Mouse (Mus musculus) T-helper 2 cell (primary cell): ENCODE measurements around the gene Ebf3.

ENCODE experiments used
- in situ Hi-C: fragments of 300-600 bp; cut with MboI, MseI; formaldehyde crosslinking; loops from one replicate; pipeline ENCODE4 v1.15.1; 2025; ENCODE audit warnings: high pct_unique_total_duplicates

Gene Ebf3

DNA sequence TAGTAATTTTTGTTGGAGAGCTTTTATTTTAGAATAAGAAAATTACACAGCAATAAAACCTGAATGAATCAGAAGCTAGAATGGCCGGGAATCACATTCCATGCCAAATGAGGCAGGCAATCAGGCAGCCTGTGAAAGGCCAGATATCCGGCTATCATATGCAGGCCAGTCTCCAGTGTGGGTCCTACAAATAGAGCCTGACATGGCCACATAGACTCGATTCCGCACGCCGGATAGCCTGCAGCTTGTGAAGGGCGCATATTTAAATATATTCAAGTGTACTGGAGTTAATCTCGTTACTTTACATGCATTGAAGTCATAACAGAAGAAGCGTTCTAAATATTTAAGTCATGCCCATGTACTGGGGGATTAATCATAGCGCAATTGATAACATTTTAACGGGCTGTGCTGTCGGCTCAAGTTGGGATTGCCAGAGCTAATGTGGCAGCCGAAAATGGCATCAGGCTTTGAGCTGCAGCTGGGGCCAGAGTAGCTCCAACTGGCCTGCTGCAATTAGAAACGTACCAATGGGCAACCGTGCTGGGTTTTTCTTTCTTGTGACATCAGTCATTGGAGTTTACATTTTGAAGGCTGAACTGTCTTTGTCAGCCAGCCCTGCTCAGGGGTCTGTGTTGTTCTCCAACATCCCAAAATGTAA is 104.4 kb downstream of the Ebf3 start:
- in situ Hi-C loops: no loop called here

DNA sequence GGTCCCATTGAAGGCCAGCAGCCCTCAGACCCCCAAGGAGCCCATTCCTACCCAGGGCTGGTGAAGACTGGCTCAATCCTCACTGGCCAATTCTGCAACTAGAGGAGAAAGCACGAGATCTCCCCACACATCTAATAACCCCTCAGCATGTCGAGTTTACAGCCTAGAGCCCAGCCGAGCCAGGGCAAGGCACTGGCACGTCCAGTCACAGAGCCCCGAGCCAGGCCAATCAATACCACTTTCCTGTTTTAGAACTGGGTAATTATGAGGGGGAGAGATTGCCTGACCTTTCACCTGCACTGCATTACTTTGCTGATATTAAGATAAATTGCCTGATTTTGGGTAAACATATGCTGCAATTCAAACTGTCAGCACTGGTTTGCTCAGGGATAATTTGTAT is 105.7 kb downstream of the Ebf3 start:
- in situ Hi-C loops: no loop called here

DNA sequence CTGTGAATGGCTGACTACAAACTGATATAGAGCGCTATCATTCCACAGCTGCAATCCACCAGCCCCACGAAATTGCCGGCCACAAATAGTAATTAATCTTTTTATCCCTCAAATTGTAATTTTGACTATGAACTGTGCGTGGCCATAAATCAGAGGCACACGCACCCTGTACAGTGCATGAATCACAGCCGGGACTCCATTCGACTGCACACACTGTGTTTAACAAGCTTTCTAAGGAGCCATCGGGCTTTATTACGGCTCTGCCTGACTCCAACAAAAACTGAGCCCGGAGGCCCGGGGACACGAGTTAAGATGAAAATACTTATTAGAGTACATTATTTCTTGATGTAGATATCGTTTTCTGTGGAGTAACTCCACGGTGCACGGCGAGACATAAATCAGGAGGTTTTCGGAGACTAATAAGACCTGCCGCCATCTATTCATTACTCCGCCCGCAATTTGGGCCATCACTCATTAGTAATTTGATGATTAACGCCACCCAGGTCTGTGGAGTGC is 107.4 kb downstream of the Ebf3 start:
- in situ Hi-C loops: no loop called here

DNA sequence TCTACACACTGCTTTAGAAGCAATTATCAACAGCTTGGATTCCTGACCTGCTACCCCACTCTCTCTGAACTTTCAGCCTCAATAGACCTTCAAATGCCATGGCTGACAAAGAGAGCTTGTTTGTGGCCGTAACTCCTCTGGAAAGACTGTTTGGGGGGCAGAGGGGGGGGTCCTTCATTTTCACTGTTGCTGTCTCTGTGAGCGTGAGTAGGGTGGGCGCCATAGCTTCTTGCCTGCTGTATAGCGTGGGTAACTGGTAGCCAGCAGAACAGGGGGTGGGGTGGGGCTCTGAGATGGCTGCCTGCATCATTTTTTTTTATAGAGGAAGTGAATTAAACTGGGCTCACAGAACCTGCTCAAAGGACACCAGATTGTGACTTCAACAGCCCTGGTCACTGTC is 114.7 kb downstream of the Ebf3 start:
- in situ Hi-C loops: no loop called here

DNA sequence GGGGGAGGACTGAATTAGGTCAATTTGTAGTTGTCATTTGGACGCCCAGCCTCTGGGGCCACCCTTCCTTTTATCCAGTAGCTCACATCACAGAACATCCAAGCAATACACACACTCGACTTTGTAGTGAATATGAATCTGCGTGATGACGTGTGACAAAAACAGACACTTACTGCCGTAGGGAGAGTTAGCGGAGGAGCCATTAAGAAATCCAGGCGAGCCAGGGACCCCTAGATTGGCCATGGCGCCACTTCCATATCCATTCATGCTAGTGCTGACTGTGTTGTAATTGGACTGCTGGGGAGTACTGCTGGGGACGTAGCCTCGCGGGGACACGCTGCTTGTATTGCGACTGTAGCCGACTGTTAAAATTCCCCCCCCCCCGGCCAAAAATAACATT is 115.3 kb downstream of the Ebf3 start:
- in situ Hi-C loops: no loop called here

DNA sequence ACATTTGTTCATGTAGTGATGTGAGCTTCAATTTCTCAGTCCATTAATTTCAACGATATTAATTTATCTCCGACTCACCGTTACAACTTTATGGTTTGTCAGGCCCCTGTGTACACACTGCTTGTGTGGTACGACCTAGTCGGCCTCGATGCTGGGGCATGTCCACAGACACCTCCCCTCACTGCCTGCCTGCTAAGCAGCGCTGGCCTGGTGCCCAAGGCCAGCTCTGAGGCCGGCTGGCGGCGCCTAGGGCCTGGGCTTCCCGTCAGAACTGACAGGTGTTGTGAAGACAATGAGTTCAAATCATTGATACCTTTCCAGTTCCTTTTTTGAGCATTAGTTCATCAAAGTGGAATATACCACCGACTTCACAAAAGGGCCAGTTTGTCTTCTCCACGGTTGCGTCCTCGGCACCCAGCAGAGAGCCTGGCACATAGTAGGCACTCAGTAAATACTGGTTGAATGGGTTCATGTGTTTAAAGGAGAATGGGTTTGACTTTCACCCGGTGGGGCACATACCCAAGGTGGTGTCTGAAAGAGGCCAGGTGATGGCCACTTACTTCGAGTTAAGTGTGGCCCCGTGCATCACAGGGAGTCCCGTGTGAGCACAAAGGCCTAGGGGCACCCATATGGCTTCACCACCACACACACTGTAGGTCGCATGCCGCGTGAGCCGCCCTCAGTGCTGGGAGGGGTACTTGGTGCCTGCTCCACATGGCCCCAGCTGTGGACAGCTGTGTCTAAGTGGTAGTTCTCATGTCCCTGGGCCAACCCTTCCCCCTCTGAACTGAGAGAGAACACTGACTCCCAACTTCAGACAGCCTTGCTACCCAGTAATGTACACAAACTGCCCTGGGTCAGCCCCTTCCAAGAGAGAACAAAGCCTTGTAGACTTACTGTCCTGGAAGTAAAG is 116.9 kb downstream of the Ebf3 start:
- in situ Hi-C loops: no loop called here

DNA sequence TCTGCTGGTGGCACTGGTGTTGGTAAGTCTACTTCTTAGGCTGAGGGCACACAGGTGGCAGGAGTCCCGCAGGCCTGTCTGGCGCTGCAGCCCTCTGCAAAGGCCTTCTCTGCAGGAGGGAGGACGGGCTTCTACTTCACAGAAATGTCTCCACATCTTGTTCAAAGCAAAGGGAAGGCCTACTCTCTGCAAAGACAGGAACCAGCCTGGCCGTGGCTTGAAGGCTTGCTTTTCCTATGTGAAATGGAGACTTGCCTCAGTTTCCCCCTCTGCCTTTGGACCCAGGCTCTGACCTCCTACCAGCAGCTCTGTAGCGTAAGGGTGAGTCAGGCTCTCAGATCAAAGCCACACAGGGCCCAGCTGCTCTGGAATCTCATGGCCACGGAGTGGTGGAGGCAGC is 117.7 kb downstream of the Ebf3 start:
- in situ Hi-C loops: no loop called here

DNA sequence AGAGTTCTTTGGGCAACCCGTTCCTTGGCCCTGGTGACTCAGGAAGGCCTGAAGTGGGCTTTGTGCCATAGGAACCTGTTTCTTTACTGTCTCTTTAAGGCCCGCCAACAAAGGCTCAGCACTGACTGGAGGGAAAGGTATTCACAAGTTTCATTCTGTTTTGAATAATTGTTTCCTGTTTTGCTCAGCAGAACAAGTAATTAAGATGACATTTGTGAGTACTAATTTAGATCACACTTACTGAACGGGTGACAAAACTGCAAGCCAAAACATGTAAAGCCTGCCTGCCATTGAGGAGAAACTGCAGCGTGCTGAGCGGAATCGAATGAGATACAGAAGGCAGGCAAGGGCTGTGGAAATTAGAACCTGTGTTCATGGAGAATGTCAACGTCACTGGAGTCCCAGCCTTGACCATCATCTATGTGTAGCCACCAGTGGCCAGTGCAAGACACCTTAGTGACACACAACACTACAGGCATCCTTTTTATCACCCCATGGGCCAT is 121.4 kb downstream of the Ebf3 start:
- in situ Hi-C loops: no loop called here

DNA sequence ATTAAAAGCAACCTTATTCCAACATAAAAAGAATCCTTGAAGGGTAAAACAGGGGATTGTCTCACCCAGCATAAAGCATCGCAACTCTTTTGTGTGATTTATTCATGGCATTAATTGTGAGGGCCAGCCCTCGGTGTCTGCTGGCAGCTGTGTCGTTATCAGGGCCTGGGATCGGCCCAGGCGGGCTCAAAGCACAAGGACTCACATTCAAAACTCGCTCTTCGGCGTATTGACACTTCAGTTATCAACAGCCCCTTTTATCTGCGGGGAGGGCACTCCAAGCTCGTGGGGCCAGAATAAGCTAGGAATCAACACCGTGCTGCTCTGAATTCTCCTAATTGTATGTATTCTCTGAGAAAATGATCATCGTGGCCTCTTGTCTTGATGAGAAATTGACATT is 122.4 kb downstream of the Ebf3 start:
- in situ Hi-C loops: no loop called here

DNA sequence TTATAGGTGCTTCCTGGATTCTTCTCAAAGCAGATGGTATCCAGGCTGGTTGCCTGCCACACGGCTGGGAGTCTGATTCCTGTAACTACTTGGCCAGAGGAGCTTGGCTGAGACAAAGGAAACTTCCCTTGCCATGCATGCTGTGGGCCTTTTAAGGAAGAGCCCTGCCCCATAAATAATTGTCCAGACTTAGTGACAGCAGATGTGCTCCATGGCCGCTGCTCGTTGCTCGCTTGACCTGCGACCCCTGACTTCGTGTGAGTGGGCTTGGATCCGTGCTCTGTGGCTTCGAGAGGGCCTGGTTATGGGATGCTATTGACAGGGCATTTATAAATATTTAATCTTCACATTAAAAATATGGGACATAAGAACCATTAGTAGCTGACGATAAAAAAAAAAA is 142.0 kb downstream of the Ebf3 start:
- in situ Hi-C loops: no loop called here

DNA sequence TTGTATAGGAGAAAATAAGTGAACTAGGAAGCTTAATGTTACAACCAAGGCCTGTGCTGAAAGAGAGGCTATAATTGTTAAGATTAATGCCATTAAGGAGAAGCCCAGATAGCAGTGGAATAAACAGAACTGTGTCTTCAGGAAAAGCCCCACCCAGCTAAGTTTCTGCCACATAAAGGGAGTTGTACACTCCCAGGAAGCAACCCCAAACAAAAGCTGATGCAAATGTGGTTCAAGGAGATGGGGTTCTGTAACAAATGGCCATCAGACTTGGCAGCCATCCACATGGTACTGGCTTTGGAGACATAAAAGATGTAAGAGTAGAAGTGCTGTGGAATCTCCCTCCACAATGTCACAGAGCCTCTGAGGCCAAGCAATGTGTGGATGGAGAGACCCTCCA is 155.2 kb downstream of the Ebf3 start:
- in situ Hi-C loops: no loop called here

DNA sequence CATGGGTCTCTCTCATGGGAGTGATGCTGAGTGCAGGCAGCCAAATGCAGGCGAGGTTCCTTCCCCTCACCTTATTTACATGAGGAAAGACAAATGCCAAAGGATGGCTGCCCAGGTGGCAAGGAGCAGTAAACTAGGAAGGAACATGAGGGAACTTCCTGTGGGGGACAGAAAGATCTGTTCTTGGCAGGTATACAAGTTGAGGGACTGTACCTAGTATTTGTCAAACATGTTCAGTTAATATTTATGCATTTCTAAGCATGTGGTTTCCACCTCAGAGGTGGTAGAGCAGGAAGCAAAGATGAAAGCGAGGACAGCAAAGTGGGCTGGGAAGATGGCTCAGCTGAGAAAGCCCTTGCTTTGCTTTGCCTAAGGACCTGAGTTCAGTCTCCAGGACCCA is 159.6 kb downstream of the Ebf3 start:
- in situ Hi-C loops: no loop called here

DNA sequence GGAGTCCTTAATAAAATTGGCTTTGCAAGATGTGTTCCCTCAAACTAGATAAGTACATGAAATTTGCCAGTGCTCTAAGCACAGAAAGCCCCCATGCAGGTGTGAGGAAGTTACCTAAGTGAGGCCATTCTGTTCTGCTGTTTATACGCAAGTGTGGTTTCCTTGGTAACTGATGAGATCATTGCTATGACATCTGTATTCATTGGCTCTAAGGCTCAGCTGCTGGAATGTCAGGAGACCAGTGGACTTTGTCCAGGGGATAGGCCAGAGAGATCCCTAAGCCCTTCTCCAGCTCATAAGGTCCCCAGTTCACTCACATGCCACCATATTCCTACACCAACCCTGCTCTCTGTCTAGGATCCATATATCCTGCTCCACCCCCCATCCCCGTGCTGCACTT is 162.4 kb downstream of the Ebf3 start:
- in situ Hi-C loops: no loop called here

DNA sequence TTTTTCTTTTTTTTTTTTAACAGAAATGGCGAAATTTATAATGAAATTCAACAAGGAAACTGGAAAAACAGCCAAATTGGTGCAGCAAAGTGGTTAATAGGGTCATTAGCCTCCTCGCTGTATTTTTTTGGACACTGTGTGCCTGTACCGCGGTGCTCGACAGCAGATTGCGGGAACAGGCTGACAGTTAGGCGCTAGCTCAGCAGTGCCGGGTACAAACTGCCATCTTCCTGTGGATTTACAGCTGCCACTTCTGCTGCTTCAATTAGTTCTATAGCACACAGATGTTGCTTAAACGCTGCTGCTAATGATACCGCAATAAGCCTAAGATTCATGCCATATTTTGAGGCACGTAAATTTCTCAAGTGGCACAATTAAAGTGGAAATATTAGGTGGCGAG is 167.1 kb downstream of the Ebf3 start:
- in situ Hi-C loops: no loop called here
